Mouse (Mus musculus) midbrain, postnatal 0 days (tissue): ENCODE measurements around the gene Fcmr. TPM values are rescaled to one million over a fixed set of nuclear protein-coding genes. Genes with fewer than 3 reads are reported as not detected.

Experiments
- ATAC-seq: fragments of 200-750 bp; cut with Nextera tagmentation; 2 replicates; pipeline ENCODE4 v1.8.0; 2017; ENCODE audit warnings: moderate number of reproducible peaks, mild to moderate bottlenecking, moderate TSS enrichment, moderate library complexity; ENCODE audit not compliant: low FRiP score
- DNase-seq: peaks from one replicate; pipeline ENCODE4 v3.0.0-alpha.2; 2015; ENCODE audit warnings: low spot score
- H3K27ac ChIP-seq: fragments of 300-500 bp; sonication (generic); 2 replicates; pipeline ENCODE4 v1.5.1; 2014; ENCODE audit warnings: low read depth, mild to moderate bottlenecking, low read length, mixed read lengths
- H3K27me3 ChIP-seq: fragments of 300-500 bp; sonication (generic); 2 replicates; pipeline ENCODE4 v1.6.1; 2014; ENCODE audit warnings: low read length, control low read depth, mixed read lengths; ENCODE audit not compliant: insufficient read depth
- H3K36me3 ChIP-seq: fragments of 300-500 bp; sonication (generic); 2 replicates; pipeline ENCODE4 v1.6.1; 2014; ENCODE audit warnings: low read length, control low read depth, mixed read lengths; ENCODE audit not compliant: insufficient read depth
- H3K4me1 ChIP-seq: fragments of 300-500 bp; sonication (generic); 2 replicates; pipeline ENCODE4 v1.6.1; 2014; ENCODE audit warnings: mild to moderate bottlenecking, control low read depth, antibody characterized with exemption, low read length, mixed read lengths; ENCODE audit not compliant: insufficient read depth
- H3K4me2 ChIP-seq: fragments of 300-500 bp; sonication (generic); 2 replicates; pipeline ENCODE4 v1.6.1; 2014; ENCODE audit warnings: low read depth, mild to moderate bottlenecking, low read length, mixed read lengths; ENCODE audit not compliant: poor library complexity, severe bottlenecking
- H3K4me3 ChIP-seq: fragments of 300-500 bp; sonication (generic); 2 replicates; pipeline ENCODE4 v1.5.1; 2014; ENCODE audit warnings: low read depth, mild to moderate bottlenecking, low read length, moderate library complexity
- H3K9ac ChIP-seq: fragments of 300-500 bp; sonication (generic); replicated peaks from 2 replicates; pipeline ENCODE4 v1.6.1; 2014; ENCODE audit warnings: mild to moderate bottlenecking, low read length, moderate library complexity, mixed read lengths; ENCODE audit not compliant: poor library complexity, severe bottlenecking
- H3K9me3 ChIP-seq: fragments of 300-500 bp; sonication (generic); 2 replicates; pipeline ENCODE4 v1.6.1; 2016; ENCODE audit warnings: low read length, control low read depth
- CTCF ChIP-seq: IDR thresholded peaks from 2 replicates; pipeline ENCODE4 v1.5.1; 2016; ENCODE audit warnings: antibody characterized with exemption, mild to moderate bottlenecking
- WGBS: fragments of 180-500 bp; shearing (Covaris S2); extraction: QIAGEN DNeasy Blood & Tissue Kit; methylation state at CpG from one replicate; pipeline ENCODE4 v1.1.7; 2014; 5-methylcytosine and 5-hydroxymethylcytosine counted together
- polyA plus RNA-seq: library from polyadenylated mRNA; unstranded; fragments of >200 nt; fragmentation: Nextera tagmentation; extraction: Ambion mirVana; gene quantifications from 2 replicates; pipeline ENCODE4 v1.2.1, GENCODE M21; 2015
- total RNA-seq: library from RNA; depleted of rRNA; stranded (reverse); fragments of >200 nt; gene quantifications from 2 replicates; pipeline ENCODE4 v1.2.3, GENCODE M21; 2014

Gene Fcmr
- total and polyA plus RNA-seq, 2 experiments from 2014 or later, result 0.16 to 2.3 TPM

- TF ChIP-seq CTCF, result no peak
- Histone ChIP-seq H3K27ac (no peak overlapping the region), H3K27me3 (no peaks in the 10 kb centered on the region), H3K9me3 (no peaks in the 10 kb centered on the region), H3K4me2 (no peak overlapping the region), H3K9ac (no peak overlapping the region), H3K36me3 (no peaks in the 10 kb centered on the region), H3K4me1 (no peaks in the 10 kb centered on the region), H3K4me3 (no peak overlapping the region)
- no peak for ATAC-seq
- WGBS, result 57% methylated on average over 1 of the region's 1 CpGs
- DNase-seq, result no peak
Observed at GRCm38 (mm10) chr1:130892446-130892845, 27.0 kb downstream of the Fcmr start.

- Histone ChIP-seq H3K9me3 (no peaks in the 10 kb centered on the region), H3K4me2 (no peak overlapping the region), H3K27ac (no peak overlapping the region), H3K27me3 (no peaks in the 10 kb centered on the region), H3K9ac (no peak overlapping the region), H3K4me3 (no peak overlapping the region), H3K4me1 (no peaks in the 10 kb centered on the region), H3K36me3 (no peaks in the 10 kb centered on the region)
- DNase-seq (no peak), ATAC-seq (no peak)
- no peak for TF ChIP-seq CTCF
- WGBS, result 69% methylated on average over 9 of the region's 9 CpGs
Observed at GRCm38 (mm10) chr1:130893329-130894040, 28.0 kb downstream of the Fcmr start.

DNA sequence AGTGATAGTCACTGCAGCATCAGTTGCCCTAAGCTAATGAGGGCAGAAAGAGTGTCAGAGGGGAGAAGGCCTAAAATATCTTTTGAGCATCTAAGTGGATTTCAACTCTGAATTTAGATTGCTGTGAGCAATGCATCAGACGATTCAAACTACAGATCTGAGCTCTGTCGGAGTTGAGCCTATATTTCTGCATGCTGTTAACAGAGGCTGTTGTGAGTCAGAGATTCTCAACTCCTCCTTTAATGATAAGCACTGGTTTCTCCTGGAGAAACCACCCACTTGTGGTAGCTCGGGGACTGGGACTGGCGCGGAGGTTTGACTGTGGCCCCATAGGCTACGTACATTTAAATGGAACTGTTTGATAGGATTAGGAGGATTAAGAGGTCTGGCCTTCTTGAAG is 29.0 kb downstream of the Fcmr start:
- no peaks in the 10 kb centered on the region for H3K36me3 ChIP-seq
- 35% methylated on average over 6 of the region's 6 CpGs for WGBS
- H3K4me3 ChIP-seq, result no peak overlapping the region
- H3K9ac ChIP-seq, result no peak overlapping the region
- no peaks in the 10 kb centered on the region for H3K27me3 ChIP-seq
- H3K4me2 ChIP-seq, result no peak overlapping the region
- no peak for ATAC-seq
- no peak for TF ChIP-seq CTCF
- H3K9me3 ChIP-seq, result no peaks in the 10 kb centered on the region
- no peak overlapping the region for H3K27ac ChIP-seq
- no peaks in the 10 kb centered on the region for H3K4me1 ChIP-seq
- no peak for DNase-seq

- WGBS, result 88% methylated on average over 7 of the region's 7 CpGs
- ATAC-seq, result no peak
Observed at GRCm38 (mm10) chr1:130902505-130902904, 37.0 kb downstream of the Fcmr start.

DNA sequence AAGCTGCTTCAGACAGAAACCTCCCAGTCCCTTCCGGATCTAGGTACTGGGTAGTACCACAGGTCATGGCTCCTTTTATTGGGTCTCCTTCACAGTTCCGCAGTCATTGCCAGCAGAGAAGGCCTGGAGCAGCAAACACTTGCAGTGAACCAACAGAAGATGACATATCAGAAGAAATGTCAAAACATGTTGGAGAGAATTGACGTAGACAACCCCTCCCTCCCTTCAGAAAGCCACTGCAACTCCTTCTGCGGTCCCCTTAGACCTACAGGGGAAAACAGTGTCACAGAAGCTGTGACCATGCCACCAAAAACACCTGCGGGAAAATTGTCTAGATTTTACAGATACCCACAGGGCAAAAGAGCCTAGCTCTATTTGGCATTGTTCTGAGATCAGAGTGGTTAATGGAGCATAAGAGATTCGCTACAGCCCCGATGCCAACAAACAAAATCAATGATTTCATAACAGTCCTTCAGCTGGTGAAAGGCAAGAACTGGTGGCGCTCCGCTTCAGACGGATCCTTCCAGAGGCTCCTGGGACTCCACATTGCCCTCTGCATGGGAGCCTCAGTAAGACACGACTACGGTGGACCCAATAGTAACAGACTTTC is 46.0 kb downstream of the Fcmr start, which contains the start of gene Il20:
Il20 (minus strand) TSS at position 51 of the 610 bp plus-strand sequence.
- Histone ChIP-seq H3K4me2 (no peak within 1 kb of the TSS), H3K36me3 (no peaks in the 10 kb centered on the region), H3K4me1 (no peaks in the 10 kb centered on the region), H3K27me3 (no peaks in the 10 kb centered on the region), H3K9ac (no peak within 1 kb of the TSS), H3K9me3 (no peaks in the 10 kb centered on the region), H3K27ac (no peak within 1 kb of the TSS), H3K4me3 (no peak within 1 kb of the TSS)
- DNase-seq, result no peak
- 83% methylated on average over 12 of the region's 12 CpGs for WGBS
- ATAC-seq, result no peak
- no peak for TF ChIP-seq CTCF

More at GRCm38 (mm10) chr1:130902505-130902904, 37.0 kb downstream of the Fcmr start:
- Histone ChIP-seq H3K9ac (no peak overlapping the region), H3K4me3 (no peak overlapping the region), H3K9me3 (no peaks in the 10 kb centered on the region), H3K4me2 (no peak overlapping the region), H3K4me1 (no peaks in the 10 kb centered on the region), H3K36me3 (no peaks in the 10 kb centered on the region), H3K27ac (no peak overlapping the region), H3K27me3 (no peaks in the 10 kb centered on the region)
- no peak for TF ChIP-seq CTCF
- no peak for DNase-seq

DNA sequence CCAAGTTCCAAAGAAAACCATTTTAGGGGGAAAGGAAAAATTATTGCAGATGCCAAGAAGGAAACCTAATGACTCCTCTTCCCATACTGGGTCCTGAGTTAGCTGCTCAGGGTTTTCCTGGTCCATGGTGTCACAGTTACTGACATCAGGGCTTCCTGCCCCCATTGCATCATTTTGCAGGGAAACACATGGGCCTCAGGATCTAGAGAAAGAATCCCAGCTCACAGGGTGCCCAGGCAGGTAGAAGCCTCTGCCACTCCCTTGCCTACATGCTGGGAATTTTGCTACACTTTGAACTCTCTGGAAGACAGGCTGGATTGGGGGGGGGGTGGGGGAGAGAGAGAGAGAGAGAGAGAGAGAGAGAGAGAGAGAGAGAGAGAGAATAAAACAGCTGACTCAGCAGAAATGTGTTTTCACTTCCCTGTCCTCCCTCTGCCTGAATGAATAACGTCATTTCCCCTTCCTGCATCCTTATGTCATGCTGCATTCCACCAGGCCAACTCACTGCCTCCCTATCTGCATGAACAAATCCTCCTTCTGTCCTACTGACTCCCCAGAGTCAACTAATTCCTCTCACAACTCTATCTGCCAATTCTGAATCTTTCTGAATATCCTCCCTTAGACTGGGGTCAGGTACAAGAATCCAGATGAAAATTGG is 53.0 kb downstream of the Fcmr start:
- H3K4me3 ChIP-seq, result no peak overlapping the region
- ATAC-seq (no peak), DNase-seq (no peak)
- H3K4me1 ChIP-seq, result no peaks in the 10 kb centered on the region
- H3K27ac ChIP-seq, result no peak overlapping the region
- no peak for TF ChIP-seq CTCF
- WGBS, result 46% methylated on average over 1 of the region's 1 CpGs
- no peaks in the 10 kb centered on the region for H3K36me3 ChIP-seq
- no peak overlapping the region for H3K9ac ChIP-seq
- no peak overlapping the region for H3K4me2 ChIP-seq
- H3K27me3 ChIP-seq, result no peaks in the 10 kb centered on the region
- H3K9me3 ChIP-seq, result no peaks in the 10 kb centered on the region
